Mouse (Mus musculus) heart, embryonic 13.5 days (tissue): ENCODE measurements around the gene Hypk. TPM values are rescaled to one million over a fixed set of nuclear protein-coding genes. Genes with fewer than 3 reads are reported as not detected.
"Not testable (repeated sequence)": the region's sequence is repeated elsewhere in the genome, so short reads cannot be mapped to it uniquely, and the experiment has no call there.

Experiments
- ATAC-seq: fragments of 200-750 bp; cut with Nextera tagmentation; 2 replicates; pipeline ENCODE4 v1.8.0; 2017; ENCODE audit warnings: moderate TSS enrichment; ENCODE audit not compliant: insufficient number of reproducible peaks, low FRiP score, low TSS enrichment; ENCODE audit errors: extremely low read depth
- H3K27ac ChIP-seq: fragments of 300-500 bp; sonication (generic); replicated peaks from 2 replicates; pipeline ENCODE4 v1.5.1; 2015; ENCODE audit warnings: moderate library complexity, mild to moderate bottlenecking, inconsistent platforms
- H3K27me3 ChIP-seq: fragments of 300-500 bp; sonication (generic); replicated peaks from 2 replicates; pipeline ENCODE4 v1.6.1; 2015; ENCODE audit warnings: mild to moderate bottlenecking, inconsistent platforms
- H3K36me3 ChIP-seq: fragments of 300-500 bp; sonication (generic); 2 replicates; pipeline ENCODE4 v1.6.1; 2015; ENCODE audit warnings: mild to moderate bottlenecking, inconsistent platforms
- H3K4me1 ChIP-seq: fragments of 300-500 bp; sonication (generic); 2 replicates; pipeline ENCODE4 v1.6.1; 2015; ENCODE audit warnings: inconsistent platforms
- H3K4me2 ChIP-seq: fragments of 300-500 bp; sonication (generic); 2 replicates; pipeline ENCODE4 v1.6.1; 2015; ENCODE audit warnings: inconsistent platforms, mild to moderate bottlenecking, moderate library complexity
- H3K4me3 ChIP-seq: fragments of 300-500 bp; sonication (generic); 2 replicates; pipeline ENCODE4 v1.5.1; 2015; ENCODE audit warnings: moderate library complexity, mild to moderate bottlenecking, inconsistent platforms
- H3K9ac ChIP-seq: fragments of 300-500 bp; sonication (generic); 2 replicates; pipeline ENCODE4 v1.6.1; 2015; ENCODE audit warnings: inconsistent platforms, mild to moderate bottlenecking, moderate library complexity
- H3K9me3 ChIP-seq: fragments of 300-500 bp; sonication (generic); 2 replicates; pipeline ENCODE4 v1.6.1; 2016; ENCODE audit warnings: inconsistent platforms
- WGBS: fragments of 180-500 bp; shearing (Covaris S2); methylation state at CpG from one replicate; pipeline ENCODE4 v1.1.7; 2015; ENCODE audit warnings: mixed read lengths; 5-methylcytosine and 5-hydroxymethylcytosine counted together
- polyA plus RNA-seq: library from polyadenylated mRNA; unstranded; fragments of >200 nt; fragmentation: Nextera tagmentation; extraction: Ambion mirVana; gene quantifications from 2 replicates; pipeline ENCODE4 v1.2.1, GENCODE M21; 2015

Gene Hypk
- polyA plus RNA-seq, 1 experiment from 2014 or later = 96.3 TPM

DNA sequence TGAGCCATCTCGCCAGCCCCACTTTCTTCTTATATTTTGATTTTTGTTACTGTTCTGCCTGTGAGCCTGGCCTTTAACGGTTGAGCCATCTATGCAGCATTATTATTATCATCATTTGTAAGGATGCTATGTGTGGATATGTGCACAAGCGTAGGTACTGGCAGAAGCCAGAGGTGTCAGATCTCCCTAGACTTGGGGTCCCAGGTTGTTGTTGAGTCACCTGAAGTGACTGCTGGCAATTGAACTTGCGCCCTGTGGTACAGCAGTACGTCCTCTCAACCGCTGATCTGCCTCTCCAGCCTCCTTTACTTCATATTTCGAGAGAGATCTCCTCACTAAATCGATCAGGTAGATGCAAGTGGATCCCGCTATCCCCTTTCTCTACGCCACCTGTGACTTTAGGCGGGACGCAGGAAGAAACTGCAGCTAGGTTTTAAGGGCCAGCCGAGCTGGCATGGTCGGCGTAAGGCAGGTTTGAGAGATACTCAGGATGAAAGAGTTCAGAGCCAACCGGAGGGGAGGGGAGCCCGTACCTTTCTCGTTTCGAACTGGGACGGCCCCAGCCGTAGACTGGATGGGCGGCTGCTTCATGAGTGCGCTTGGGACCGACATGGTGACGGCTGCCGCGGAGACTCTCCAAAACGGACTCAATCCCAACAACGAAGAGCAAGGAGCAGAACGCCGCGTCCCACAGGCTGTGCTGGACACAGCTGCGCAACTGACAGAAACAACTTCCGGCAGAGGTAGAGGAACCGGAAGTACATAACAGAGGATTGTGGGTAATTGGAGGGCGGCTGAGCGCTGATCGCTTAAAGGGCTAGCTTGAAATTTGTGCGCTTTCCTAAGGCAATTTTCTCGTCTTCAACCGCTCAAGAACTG lies 20.4 kb downstream of the Hypk start, which contains the start of gene Mfap1b:
Gene Mfap1b (minus strand): TSS at position 767 of the 879 bp plus-strand sequence.
- WGBS = 3% methylated on average over 40 of the region's 41 CpGs
- H3K9me3 ChIP-seq, H3K36me3 ChIP-seq, H3K27me3 ChIP-seq, H3K4me1 ChIP-seq: not testable (repeated sequence)
- peak within 1 kb of the TSS; percentile 86 for H3K9ac ChIP-seq
- H3K4me2 ChIP-seq = peak within 1 kb of the TSS; percentile 82
- peak; percentile 82; the same call in 1 of the 2 replicates for ATAC-seq
- H3K4me3 ChIP-seq = peak within 1 kb of the TSS; percentile 72
- peak within 1 kb of the TSS; percentile 62 for H3K27ac ChIP-seq

GRCm38 (mm10) chr2:121474180-121474535 lies 21.1 kb downstream of the Hypk start:
- no peak for ATAC-seq
- Histone ChIP-seq H3K36me3 (peaks cover 7% of the 10 kb centered on the region), H3K4me1 (peaks cover 8% of the 10 kb centered on the region), H3K9ac (peak overlapping the region; percentile 86), H3K27ac (peak overlapping the region; percentile 62), H3K9me3 (no peaks in the 10 kb centered on the region), H3K4me2 (peak overlapping the region; percentile 82), H3K4me3 (peak overlapping the region; percentile 72), H3K27me3 (no peaks in the 10 kb centered on the region)
- 28% methylated on average over 8 of the region's 8 CpGs for WGBS

DNA sequence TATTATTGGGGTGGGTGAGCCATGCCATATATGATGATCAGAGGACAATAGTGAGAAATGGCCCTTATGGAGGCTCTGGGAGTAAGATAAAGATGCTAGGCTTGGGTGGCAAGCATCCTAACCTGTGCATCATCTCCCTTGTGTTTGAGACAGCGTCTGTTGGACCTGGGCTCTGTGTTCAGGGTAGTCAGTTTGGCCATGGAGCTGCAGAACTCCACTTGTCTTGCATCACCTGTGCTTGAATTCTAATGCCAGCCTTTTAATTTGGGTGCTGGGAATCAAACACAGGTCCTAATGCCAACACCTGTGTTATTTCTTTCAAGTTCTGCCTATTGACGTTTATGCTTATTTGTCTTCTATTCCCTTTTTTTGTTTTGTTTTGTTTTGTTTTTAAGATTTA lies 22.2 kb downstream of the Hypk start:
- H3K36me3 ChIP-seq, H3K27me3 ChIP-seq, H3K9me3 ChIP-seq, H3K4me1 ChIP-seq, H3K9ac ChIP-seq, ATAC-seq, H3K4me2 ChIP-seq, H3K4me3 ChIP-seq, H3K27ac ChIP-seq: not testable (repeated sequence)
- 94% methylated on average over 2 of the region's 2 CpGs for WGBS

DNA sequence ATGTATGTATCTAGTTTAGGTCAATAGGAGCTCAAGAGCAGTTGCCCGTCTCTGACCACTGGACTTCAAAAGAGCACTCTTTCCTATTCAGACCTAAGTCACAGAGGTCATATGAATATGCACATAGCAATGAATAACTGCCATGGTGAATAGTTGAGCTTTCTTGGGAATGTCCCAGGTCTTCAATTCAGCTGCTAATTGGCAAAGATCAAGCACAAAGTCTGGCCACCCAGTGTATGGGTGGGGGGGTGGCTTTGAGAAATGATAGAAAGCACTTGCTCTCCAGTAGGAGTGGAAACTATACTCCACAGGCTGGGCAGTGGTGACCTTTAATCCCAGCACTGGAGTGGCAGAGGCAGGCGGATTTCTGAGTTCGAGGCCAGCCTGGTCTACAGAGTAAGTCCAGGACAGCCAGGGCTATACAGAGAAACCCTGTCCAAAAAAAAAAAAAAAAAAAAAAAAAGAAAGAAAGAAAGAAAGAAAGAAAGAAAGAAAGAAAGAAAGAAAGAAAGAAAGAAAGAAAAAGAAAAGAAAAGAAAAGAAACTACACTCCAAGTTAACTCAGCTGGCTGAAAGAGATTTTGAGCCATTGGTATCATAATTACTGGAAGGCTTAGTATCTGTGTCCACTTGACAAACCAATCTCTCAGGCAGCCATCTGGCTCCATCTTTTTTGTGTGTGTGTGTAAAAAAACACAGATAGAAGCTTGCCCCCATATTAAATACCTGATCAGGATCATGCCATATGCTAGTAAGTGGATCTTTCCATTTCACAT lies 24.6 kb downstream of the Hypk start:
- no peak overlapping the region for H3K27ac ChIP-seq
- H3K9me3 ChIP-seq = no peaks in the 10 kb centered on the region
- H3K4me2 ChIP-seq = no peak overlapping the region
- H3K4me1 ChIP-seq = peaks cover 8% of the 10 kb centered on the region
- H3K9ac ChIP-seq = no peak overlapping the region
- no peaks in the 10 kb centered on the region for H3K27me3 ChIP-seq
- no peak for ATAC-seq
- WGBS = 81% methylated on average over 3 of the region's 3 CpGs
- H3K36me3 ChIP-seq = no peaks in the 10 kb centered on the region
- no peak overlapping the region for H3K4me3 ChIP-seq

DNA sequence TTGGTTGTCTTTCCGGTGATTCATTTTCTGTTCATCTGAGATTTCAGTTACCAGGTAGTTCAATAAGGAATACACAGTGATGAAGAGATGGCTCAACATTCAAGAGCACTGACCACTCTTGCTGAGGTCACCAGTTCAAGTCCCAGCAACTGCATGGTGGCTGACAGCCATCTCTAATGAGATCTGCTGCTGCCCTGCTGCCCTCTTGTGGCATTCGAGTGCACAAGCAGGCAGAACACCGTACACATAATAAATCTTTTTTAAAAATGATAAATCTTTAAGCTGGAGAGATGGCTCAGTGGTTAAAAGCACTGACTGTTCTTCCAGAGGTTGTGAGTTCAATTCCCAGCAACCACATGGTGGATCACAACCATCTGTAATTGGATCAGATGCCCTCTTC lies 27.4 kb downstream of the Hypk start:
- 0 out of 2 replicates have a peak, but pooled peaks cover 7% of the 10 kb centered on the region for H3K27me3 ChIP-seq
- no peak overlapping the region for H3K4me2 ChIP-seq
- no peak overlapping the region for H3K4me3 ChIP-seq
- no peaks in the 10 kb centered on the region for H3K4me1 ChIP-seq
- H3K9me3 ChIP-seq = no peaks in the 10 kb centered on the region
- no peak for ATAC-seq
- H3K9ac ChIP-seq = no peak overlapping the region
- H3K27ac ChIP-seq = no peak overlapping the region
- no peaks in the 10 kb centered on the region for H3K36me3 ChIP-seq
- 55% methylated on average over 3 of the region's 3 CpGs for WGBS

- WGBS = 73% methylated on average over 13 of the region's 13 CpGs
- ATAC-seq = not testable (repeated sequence)
Observed at GRCm38 (mm10) chr2:121480916-121481315, 27.8 kb downstream of the Hypk start.

GRCm38 (mm10) chr2:121483576-121483975 lies 30.5 kb downstream of the Hypk start:
- H3K9me3 ChIP-seq = no peaks in the 10 kb centered on the region
- ATAC-seq = no peak
- H3K27me3 ChIP-seq = 0 out of 2 replicates have a peak, but pooled peaks cover 7% of the 10 kb centered on the region
- no peaks in the 10 kb centered on the region for H3K4me1 ChIP-seq
- no peaks in the 10 kb centered on the region for H3K36me3 ChIP-seq
- WGBS = 69% methylated on average over 8 of the region's 8 CpGs
- H3K4me3 ChIP-seq = no peak overlapping the region
- no peak overlapping the region for H3K4me2 ChIP-seq
- no peak overlapping the region for H3K9ac ChIP-seq
- H3K27ac ChIP-seq = no peak overlapping the region

More at GRCm38 (mm10) chr2:121480916-121481315, 27.8 kb downstream of the Hypk start:
- not testable (repeated sequence) for H3K4me3 ChIP-seq, H3K36me3 ChIP-seq, H3K9me3 ChIP-seq, H3K27ac ChIP-seq, H3K4me1 ChIP-seq, H3K4me2 ChIP-seq, H3K27me3 ChIP-seq, H3K9ac ChIP-seq

- not testable (repeated sequence) for H3K4me1 ChIP-seq, H3K4me3 ChIP-seq, H3K27me3 ChIP-seq, H3K36me3 ChIP-seq, H3K27ac ChIP-seq, H3K9ac ChIP-seq, H3K9me3 ChIP-seq, H3K4me2 ChIP-seq, ATAC-seq
- WGBS = 67% methylated on average over 2 of the region's 2 CpGs
Observed at GRCm38 (mm10) chr2:121484403-121484802, 31.3 kb downstream of the Hypk start.

DNA sequence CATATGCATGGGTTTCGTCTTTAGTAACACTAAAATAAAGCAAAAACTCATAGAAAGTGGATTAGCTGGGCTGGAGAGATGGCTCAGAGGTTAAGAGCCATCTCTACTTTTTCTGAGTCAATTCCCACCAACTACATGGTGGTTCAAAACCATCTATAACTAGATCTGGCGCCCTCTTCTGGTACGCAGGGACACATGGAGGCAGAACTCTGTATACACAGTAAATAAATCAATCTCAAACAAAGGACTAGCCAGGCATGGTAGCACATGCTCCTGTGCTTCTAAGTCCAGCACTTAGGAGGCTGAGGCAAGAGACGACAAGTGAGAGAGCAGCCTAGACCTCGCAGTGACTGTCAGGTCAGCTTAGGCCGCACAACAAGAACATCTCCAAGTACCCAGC lies 48.5 kb downstream of the Hypk start:
- not testable (repeated sequence) for H3K4me2 ChIP-seq, H3K27ac ChIP-seq, H3K9ac ChIP-seq, H3K9me3 ChIP-seq, ATAC-seq, H3K4me1 ChIP-seq, H3K27me3 ChIP-seq, H3K4me3 ChIP-seq
- 83% methylated on average over 1 of the region's 6 CpGs for WGBS
- peaks cover 16% of the 10 kb centered on the region for H3K36me3 ChIP-seq

DNA sequence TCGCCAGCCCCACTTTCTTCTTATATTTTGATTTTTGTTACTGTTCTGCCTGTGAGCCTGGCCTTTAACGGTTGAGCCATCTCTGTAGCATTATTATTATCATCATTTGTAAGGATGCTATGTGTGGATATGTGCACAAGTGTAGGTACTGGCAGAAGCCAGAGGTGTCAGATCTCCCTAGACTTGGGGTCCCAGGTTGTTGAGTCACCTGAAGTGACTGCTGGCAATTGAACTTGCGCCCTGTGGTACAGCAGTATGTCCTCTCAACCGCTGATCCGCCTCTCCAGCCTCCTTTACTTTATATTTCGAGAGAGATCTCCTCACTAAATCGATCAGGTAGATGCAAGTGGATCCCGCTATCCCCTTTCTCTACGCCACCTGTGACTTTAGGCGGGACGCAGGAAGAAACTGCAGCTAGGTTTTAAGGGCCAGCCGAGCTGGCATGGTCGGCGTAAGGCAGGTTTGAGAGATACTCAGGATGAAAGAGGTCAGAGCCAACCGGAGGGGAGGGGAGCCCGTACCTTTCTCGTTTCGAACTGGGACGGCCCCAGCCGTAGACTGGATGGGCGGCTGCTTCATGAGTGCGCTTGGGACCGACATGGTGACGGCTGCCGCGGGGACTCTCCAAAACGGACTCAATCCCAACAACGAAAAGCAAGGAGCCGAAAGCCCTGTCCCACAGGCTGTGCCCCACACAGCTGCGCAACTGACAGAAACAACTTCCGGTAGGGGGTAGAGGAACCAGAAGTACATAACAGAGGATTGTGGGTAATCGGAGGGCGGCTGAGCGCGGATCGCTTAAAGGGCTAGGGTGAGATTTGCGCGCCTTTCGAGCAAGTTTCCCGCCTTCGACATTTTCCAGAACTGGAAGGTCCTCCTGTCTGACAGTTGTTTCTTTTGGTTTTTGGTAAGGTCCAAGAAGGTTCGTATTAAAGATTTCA lies 53.1 kb downstream of the Hypk start, which contains the start of the genes Mfap1a and Wdr76:
Gene Mfap1a (minus strand): TSS at position 724 of the 941 bp plus-strand sequence.
Gene Wdr76 (plus strand): TSS at position 782 of the 941 bp plus-strand sequence.
- peak within 1 kb of the TSS; percentile 74 for H3K4me2 ChIP-seq
- peak within 1 kb of the TSS; percentile 86 for H3K9ac ChIP-seq
- peak; percentile 63; the same call in 1 of the 2 replicates for ATAC-seq
- H3K27ac ChIP-seq = peak within 1 kb of the TSS; percentile 66; the same call in 1 of the 2 replicates
- H3K4me1 ChIP-seq = peaks cover 22% of the 10 kb centered on the region
- peak within 1 kb of the TSS; percentile 70 for H3K4me3 ChIP-seq
- H3K36me3 ChIP-seq = peaks cover 20% of the 10 kb centered on the region
- 4% methylated on average over 42 of the region's 42 CpGs for WGBS
- H3K9me3 ChIP-seq, H3K27me3 ChIP-seq: not testable (repeated sequence)
